Mouse (Mus musculus) megakaryocyte, adult 5-6 weeks (primary cell): ENCODE data around the gene Acbd4. TPM values are rescaled to one million over a fixed set of nuclear protein-coding genes. Genes with fewer than 3 reads are reported as not detected.

ENCODE experiments used
- ATAC-seq: 2 replicates; pipeline ENCODE4 v1.8.0; 2016; ENCODE audit warnings: mild to moderate bottlenecking, inconsistent platforms; ENCODE audit not compliant: poor library complexity, severe bottlenecking
- total RNA-seq, 2 experiments: library from RNA; stranded (forward) in 1 of 2; stranded (reverse) in 1 of 2; fragments of 153-499, 151-499 nt in 1 of 2; fragments of 221-1000, 200-1000 nt in 1 of 2; gene quantifications; 2 replicates each; pipeline versions ENCODE4 v1.2.3 to v1.2.4; 2015 to 2017

The Acbd4 gene
- total RNA-seq, 2 experiments from 2014 or later: 6.2 to 9.4 TPM

DNA sequence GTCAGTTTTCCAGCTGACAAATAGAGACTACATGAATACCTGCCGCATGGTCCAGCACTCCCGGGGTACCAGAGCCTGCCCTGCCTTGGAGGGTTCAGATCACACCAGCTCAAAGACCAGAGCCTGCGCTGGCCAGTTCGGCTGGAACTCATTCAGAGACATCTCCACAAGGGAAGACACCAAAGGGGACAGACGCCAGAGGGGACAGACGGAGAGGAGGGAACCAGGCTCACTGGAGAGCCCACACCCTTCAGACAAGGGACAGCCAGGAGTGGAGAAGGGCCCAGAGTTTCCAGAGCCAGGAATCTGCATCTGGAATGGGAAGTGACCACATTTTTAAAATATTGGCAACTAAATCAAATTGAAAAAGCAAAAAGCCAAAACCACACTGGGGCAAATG is 19.9 kb upstream of the Acbd4 start:
- no peak for ATAC-seq

DNA sequence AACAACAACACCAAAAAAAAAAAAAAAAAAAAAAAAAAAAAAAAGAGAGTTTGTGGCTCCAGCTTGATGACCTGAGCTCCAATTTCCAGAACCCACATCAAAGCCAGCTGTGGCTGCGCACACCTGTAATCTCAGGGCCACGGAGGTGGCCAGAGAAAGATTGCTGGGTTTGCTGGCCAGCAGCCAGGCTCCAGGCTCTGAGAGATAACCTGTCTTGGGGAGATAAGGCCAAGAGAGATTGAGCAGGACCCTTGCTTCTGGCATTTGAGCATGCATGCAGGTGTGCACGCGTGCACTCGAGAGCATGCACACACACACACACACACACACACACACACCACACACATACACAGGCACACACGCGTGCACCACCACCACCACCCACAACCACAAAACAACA is 8.2 kb upstream of the Acbd4 start:
- no peak for ATAC-seq

DNA sequence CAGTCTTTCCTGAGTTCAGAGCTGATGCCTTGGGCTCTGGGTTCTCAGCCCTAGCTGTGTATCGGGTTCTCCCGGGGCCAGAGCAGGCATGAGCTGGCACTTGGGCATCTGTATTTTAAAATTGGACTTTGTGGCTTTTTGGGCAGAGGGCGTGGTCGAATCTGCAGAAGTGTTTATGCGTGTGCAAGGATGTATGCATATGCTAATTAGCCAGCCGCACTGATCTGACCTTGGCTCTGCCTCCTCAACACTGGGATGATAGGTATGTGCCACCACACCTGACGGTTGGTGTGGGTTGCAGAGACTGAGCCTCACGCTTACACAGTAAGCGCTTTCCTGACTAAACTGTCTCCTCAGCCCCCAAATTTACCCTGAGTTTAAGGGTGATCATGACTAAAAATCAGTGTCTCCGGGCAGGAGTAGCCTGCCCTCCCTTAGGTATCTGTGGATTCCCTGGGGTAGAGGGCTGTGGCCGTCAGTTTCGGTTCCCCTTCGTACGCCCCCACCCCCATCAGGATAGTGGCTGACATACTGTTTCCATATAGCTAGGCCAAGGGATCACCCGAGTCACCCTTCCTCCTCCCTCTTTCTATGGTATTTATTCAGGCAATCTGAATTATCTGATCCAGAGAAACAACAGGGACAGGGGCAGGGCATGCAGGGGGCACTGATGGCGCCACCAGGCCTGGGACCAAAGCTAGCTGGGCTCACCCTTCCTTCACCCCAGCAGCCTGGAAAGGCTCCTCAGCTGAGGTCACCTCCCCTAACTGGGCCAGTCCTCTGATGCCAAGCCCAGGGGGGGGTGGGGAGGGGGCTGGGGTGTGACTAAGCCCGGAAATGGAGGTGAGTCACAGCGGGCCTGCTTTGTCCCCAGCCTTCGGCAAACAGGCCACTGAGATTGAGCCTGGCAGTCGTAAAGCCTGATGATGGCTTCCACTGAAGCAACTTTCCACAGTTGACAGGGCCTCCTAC is 7.3 kb upstream of the Acbd4 start:
- no peak for ATAC-seq

DNA sequence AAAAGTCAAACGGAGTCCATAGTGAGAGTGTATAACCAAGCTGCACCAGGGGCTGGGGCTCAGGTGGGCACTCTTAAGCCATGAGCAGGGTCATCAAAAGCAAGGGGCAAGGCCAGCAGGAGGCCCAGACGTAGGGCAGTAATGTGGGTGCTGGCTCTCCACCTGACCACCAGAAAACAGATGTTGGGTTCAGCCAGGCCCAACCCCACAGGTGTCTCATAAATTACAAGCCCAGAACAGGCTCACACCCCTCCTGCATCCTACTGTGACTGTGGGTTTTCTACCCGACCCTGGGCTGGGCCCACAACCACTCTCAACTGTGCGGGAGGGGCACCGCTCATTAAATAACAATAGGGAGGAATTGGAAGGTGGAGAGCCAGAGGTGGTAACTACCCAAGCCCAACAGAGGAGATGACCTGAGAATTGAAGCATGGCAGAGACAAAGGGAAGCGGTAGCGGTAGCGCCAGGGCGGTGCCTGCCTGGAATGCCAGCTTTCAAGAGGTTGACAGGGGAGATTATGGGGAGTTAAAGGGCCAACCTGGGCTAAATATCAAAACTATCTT is 6.3 kb upstream of the Acbd4 start:
- no peak for ATAC-seq

DNA sequence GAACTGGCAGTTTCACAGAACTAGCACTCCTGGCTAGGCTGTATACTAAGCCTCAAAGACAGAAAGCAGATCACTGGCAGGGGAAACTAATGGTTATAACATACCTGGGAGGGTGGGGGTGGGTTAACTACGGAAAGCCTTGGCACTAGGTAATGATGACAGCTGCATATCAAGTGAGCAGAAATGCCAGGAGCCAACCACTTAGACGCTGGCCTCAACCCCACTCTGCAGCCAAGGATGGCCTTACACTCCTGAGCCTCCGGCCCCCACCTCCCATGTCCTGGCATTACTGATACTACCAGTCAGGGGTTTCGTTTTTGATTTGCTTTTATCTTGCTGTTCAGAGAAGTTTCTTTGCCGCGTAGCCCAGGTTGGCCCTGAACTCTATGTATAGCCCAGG is 5.7 kb upstream of the Acbd4 start:
- ATAC-seq: no peak

DNA sequence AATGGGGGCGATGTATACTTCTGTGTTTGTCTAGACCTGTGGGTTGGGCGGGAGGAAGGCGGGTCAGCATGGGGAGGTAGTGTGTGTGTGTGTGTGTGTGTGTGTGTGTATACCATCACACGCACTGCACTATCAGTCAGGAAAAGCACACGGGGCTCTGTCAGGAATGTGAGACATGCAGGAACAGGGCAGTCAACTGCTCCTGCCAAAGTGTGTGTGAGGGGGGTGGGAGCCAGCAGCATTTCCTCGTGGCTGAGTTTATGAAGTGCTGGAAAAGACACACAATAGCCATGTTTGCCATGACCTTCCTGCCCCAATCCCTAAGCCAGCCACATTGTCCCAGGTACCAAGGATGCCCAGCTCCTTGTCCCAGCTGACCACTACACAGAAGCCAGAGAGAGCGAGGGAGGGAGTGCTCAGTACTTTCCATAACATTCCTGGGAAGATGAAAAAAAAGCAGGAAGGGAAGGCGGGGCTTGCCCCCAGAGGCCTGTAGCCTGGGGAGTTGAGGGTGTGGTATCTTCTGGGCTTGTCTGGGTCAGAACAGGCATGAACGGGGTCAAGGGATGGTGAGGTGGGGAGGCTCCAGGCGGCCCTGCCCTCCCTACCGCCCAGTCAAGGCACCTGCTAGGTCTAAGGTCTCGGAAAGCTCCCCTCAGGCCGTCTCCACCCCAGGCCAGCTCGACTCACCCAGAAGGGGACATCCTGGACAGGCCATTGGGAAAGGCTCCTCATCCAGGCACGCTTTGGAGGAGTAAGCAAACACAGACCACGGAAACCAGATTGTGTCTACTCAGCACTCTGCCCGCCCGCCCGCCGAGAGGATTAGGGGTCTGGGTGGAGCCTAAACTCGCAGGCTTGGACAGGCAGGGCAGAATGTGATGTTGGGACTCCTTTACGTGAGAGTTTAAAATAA is 4.2 kb upstream of the Acbd4 start:
- ATAC-seq: no peak

DNA sequence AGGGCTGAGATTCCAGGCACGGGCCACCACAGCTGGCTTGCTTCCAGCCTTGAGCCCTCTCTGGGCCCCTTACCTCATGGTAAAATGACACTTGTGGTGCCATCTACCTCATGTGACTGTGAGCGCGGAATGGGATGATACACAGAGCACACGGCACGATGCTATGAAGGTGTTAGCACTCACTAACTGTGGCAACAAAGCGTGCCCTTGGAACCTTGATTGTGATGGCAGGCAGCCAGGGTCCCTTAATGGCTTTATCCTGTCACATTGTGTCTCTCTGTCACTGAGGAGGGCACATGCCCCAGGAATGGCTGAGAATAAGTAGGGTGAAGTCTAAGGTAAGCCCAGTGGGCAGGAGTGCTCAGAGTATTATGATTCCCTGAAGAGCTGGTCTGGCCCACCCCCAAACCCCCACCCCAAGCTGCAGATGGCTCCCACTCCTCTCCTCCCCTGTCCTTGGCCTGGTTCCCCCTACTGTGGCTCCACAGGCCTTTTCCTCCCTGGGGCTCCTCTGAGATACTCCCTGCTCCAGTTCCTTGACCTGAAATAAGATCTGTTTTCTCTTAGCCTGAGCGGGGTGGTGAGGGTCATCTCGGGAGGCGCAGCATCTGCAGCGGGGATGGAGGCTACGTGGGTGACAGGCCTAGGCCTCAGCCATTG is 2.8 kb upstream of the Acbd4 start:
- no peak for ATAC-seq

DNA sequence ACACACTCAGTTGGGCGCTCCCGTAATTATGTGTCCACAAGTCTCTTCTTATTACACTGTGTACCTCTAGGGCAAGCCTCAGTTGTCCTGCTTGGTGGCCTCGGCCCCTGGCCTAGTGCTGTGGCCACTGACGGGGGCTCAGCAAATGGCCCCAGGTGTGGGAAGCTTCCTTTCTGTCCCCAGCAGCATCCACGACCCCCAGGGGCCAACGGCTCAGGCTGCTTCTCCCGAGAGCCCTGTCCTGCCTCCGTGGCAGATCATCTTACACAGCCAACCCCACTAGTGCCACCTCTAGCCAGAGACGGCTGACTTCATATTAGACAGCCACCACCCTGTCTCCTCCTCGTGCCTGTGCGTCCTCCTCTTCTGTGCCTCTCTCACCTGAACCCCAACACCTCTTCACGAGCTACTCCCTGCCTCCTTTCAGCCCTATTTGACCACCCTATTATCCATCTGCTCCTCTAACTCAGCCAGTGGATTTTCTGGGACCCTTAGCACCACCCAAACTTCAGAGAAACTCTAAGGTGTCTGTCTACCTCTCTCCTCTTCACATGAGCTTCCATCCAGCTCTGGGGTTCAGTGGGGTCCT is 2.0 kb upstream of the Acbd4 start:
- no peak for ATAC-seq

DNA sequence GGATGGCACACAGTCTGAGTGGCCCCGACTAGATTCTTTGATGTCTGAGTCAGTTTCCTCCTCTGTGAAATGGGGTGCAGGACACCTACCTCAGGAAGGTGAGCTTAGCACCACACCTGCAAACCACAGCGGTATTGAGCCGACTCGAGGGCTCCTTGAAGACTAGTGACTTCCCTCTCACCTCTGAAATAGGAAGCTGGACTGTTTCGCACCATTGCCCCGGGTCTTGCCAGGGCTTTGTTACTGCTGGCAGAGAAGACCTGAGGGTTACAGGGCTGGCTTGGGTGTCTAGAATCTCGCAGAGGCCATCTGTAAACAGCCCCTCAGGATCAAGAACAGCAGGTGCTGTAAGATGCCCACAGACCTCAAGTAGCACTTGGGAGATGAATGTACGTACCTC is 1.1 kb upstream of the Acbd4 start:
- no peak for ATAC-seq

DNA sequence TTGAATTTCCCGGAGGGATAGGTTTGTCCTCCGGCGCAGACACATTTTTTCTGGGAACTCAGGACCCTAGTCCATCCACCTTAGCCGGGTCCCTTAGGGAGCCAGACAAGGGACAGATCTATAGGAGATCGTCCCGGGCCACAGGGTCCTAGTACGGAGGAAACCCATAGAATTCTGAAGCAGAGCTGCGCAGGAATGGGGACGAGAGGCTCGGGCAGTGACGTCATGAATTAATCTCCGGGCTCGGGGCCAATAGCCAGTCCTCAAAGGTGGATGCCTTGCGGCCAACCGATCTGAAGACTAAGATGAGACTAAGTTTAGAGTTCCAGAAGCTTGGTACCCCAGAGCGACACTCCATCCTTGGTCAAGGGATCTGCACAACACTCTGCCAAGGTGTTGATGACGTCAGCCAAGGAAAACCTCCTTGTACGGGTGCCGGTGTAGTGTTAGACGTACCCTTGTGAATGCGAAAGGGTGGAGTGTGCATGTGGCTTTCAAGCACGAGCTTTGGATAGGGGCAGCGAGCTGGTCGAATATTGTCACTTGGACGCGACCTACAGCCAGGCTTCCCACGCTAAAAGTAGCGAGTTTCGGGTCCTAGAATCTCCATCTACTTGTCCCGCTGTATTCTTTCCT is 502 bp downstream of the Acbd4 start:
- 0 out of 2 replicates have a peak, but pooled peaks have one; percentile 9 for ATAC-seq

DNA sequence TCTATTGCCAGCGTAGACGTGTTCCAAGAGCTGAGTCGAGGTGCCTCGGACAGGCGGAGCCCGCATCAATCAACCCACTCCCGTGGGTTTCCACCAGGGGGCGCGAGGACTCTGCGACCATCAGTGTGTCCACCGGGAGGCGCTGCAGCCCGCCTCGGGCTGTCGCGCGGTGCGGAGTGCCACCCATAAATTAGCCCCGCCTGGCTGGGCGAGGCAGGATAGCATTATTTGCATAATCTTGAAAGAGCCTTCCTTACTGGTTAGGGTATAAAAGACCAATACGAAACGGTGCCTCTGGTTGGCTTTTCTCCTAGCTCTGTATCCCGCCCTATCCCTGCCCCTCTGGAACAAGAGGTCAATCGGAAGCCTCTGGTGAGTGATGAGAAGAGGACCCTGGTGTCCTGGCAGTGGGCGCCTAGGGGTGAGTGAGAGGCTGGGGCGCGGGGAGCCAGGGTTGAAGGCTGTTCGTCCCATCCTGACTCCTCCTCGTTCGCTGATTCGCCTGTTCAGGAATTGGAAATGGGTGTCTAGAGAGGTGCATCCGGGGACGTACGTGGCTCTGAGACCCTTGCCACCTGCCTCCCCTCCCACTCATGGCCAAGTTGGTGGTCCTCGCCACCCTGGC is 1.4 kb downstream of the Acbd4 start:
- ATAC-seq: peak; percentile 92

DNA sequence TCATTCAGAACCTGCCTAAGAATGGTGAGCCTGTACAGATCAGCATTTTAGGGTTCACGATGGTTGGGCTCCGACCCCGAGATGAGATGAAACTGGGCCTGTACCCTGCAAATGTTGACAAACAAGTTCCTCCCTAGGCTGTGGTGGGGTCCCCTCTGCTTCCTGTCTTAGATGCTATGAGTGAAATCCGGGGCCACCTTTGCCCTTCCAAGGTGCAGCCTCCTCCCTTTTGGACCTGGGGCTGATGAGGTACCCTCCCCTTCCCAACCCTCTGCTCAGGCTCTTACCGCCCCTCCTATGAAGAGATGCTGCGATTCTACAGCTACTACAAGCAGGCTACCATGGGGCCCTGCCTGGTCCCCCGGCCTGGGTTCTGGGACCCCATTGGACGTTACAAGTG is 2.1 kb downstream of the Acbd4 start:
- ATAC-seq: no peak

DNA sequence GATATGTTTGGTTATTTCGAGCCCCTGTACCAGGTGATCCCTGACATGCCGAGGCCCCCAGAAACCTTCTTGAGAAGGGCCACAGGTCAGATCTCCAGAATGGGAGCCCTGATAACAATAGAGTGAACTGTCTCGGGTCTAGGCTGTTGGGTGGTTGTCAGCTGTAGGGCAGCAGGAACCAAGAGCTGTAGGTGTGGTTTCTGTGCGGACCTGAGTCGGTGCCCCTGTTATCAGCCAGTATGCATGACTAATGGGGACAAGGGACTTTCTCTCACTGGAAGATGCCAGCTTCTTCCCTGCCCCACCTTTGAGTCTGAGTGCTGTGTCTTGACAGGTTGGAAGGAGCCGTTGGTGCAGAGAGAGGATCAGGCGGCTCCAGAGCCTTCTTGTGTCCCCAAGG is 3.0 kb downstream of the Acbd4 start:
- no peak for ATAC-seq

DNA sequence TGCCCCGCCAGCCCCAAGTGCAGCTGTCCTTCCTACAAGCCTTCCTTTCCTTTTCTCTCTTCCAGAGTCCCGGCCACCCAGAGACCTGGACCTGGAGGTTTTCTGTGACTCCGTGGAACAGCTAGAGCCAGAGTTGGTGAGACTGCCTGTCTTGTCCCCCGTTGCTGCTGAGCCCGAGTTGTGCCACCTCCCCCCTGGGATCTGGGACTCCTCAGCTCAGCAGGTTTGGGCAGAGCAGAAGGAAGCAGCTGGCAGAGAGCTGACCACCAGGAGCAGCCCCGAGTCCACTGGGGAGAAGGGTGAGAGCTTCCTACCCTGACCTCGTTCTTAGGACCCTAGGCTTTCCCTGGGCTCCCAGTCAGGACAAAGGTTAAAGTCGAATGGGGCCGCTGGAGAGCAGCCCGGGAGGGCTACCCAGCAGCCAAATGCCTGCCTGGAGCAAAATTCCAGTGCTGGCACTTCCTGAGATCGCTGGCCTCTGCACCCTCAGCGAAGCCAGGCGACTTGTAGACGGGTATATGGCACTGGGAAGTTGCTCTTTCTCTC is 3.8 kb downstream of the Acbd4 start:
- no peak for ATAC-seq

DNA sequence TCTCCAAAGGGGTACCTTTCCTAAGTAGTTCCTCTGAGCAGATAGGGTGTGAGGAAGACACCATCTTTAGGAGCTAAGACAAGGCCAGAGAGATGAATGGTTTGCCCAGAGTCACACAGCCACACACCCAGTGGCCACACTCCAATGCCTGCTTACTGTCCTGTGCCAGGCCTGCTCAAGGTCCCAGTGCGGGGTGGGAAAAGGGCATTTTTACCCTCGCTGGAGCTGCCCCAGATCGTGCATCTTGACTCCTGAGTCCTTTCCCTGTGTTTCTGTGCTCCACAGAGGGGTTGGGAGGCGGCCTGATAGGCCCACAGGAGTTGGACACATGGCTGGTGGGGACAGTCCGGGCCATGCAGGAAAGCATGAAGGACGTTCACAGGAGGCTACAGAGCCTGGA is 4.3 kb downstream of the Acbd4 start:
- no peak for ATAC-seq

DNA sequence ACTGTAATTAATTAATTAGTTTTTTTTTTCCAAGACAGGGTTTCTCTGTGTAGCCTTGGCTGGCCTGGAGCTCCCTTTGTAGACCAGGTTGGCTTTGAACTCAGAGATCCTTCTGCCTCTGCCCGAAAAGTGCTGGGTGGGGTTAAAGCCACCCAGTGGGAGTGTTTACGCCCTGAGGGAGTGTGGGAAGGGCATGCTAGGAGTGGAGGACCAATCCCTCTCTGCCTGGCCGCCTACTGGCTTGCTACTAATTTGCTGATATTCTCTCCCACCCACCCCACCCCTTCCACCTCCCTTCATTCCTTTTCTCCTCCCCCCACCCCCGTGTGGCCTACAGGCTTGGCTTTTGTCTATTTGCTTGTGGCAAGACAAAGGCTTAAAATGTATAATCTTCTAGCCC is 4.9 kb downstream of the Acbd4 start:
- no peak for ATAC-seq

DNA sequence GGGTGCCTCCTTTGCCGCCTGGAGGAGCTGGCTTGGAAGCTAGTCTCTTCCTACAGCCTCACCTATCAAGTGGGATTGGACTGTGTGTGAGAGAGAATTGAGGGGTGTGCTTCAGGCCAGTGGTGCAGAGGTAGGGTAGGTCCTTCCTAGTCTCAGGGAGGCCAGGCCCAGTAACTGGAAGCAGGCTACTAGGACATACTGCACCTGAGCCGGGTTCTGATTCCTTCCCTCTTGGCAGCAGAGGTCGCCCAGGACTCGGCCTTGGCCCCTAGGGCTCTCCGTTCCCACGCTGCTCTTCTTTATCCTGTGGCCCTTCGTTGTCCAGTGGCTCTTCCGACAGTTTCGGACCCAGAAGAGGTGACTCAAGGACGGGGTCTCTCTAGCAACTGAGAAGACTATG is 9.8 kb downstream of the Acbd4 start:
- ATAC-seq: no peak

DNA sequence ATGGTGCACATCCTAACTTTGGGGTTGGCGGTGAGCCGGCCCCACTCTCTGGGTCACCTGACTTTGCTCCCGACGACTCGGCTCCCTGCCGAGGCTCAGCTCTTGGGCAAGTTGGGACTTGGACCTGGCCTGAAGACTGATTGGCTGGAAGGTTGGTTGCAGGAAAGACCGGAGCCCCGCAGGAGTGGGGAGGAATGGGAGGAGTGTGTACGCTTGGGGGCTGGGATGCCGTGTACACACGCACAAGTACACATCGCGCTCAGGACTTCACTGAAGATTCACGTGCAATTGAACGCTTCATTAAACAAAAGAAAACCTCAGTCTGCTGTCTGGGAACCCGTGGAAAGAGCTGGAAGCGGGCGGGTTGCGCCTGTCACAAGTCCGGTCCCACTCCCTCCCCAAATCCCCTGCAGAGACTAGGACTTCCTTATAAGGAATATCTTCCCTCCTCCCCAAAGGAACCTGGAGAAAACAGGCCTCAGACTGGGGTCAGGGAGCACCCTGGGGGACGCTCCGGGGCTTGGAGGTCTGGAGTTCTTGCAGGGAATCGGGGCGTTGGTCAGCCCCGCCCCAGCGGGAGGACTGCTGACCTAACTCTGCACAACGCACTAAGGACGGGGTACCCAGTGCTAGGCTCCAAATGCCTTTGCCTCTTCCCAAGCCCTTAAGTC is 10.5 kb downstream of the Acbd4 start:
- ATAC-seq: no peak

DNA sequence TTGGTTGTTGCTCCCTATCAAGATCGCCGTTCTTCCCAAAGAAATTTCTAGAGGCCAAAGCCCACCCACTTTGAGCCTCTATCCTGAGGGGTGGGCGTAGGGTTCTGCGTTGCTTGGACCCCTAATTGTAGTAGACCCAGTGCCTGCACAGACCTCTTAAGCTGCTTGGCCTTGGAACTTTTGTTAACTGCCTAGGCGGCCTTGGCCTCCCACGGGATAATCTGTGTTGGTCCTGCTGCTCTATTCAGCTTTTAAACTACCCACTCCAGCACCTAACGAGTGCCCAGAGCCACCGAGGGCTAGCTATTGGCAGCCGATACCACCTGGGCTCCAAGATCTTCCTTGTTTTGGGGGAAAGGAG is 11.1 kb downstream of the Acbd4 start:
- no peak for ATAC-seq
